In genomic region chr4:151224017-151224416, GRCm38 (mm10) we compare ENCODE assay signal across 19 mouse cellular contexts.
DNase-seq lines count a peak whose midpoint lies in the region; ATAC-seq and TF ChIP-seq lines count a peak whose summit lies in the region.
"Had no signal": no experiment of that assay in that cellular context is flagged by ENCODE, and none has a peak within 500 bp of the region (broad histone marks: within the 10 kb centered on the region; RNA-seq: fewer than 3 reads in every experiment).

No protein-coding gene starts in this region.

- TF ChIP-seq CTCF in hindbrain, postnatal 0 days (IDR thresholded peaks at IDR 0.05; ENCODE audit: low read depth) = no peak

- H3K4me2 ChIP-seq in hindbrain, embryonic 13.5 days = no peak overlapping the region
- H3K4me2 ChIP-seq in hindbrain, postnatal 0 days (ENCODE audit: low read depth, low read length) = no peak overlapping the region
- H3K4me2 ChIP-seq: embryonic facial prominence, embryonic 15.5 days; midbrain, embryonic 15.5 days; neural tube, embryonic 13.5 days had no signal

- intact Hi-C loops in left cerebral cortex, postnatal 10 days (cut with DNase I) = no loop called here

- ATAC-seq in hindbrain, embryonic 13.5 days (ENCODE audit: low FRiP score) = no peak
- no peak for ATAC-seq in hindbrain, postnatal 0 days
- ATAC-seq: forebrain, embryonic 14.5 days; midbrain, embryonic 15.5 days had no signal

- DNase-seq in hindbrain, postnatal 0 days (ENCODE audit: low spot score) = no peak
- DNase-seq in left cerebral cortex, adult 11 months (ENCODE audit: low spot score) = peak; percentile 60
- DNase-seq in left cerebral cortex, postnatal 10 days (ENCODE audit: extremely low spot score in 1 of 2, low spot score in 2 of 2) = no peak
- DNase-seq in frontal cortex, postnatal 36 days (ENCODE audit: low spot score in 2 of 2) = peak; percentile 62 to 75
- peak; percentile 18 for DNase-seq in right cerebral cortex, postnatal 14 days
- no peak for DNase-seq in kidney, adult 9 months
- no peak for DNase-seq in heart, adult 11 months
- DNase-seq: adrenal gland, postnatal 14 days; cerebellum, adult 8-10 months; gastrocnemius, postnatal 36 days; kidney, postnatal 4 days; lung, postnatal 4 days; thymus, postnatal 36 days had no signal

- peaks cover 19% of the 10 kb centered on the region for H3K27me3 ChIP-seq in hindbrain, embryonic 13.5 days
- 0 out of 2 replicates have a peak, but pooled peaks cover 3% of the 10 kb centered on the region for H3K27me3 ChIP-seq in hindbrain, postnatal 0 days (ENCODE audit: insufficient read depth, low read length)
- H3K27me3 ChIP-seq: embryonic facial prominence, embryonic 15.5 days had no signal

- H3K9me3 ChIP-seq in hindbrain, embryonic 13.5 days = no peaks in the 10 kb centered on the region
- no peaks in the 10 kb centered on the region for H3K9me3 ChIP-seq in hindbrain, postnatal 0 days (ENCODE audit: low read length)
- H3K9me3 ChIP-seq: embryonic facial prominence, embryonic 15.5 days; midbrain, embryonic 15.5 days; neural tube, embryonic 13.5 days had no signal

- WGBS in hindbrain, embryonic 13.5 days = 78% methylated on average over 12 of the region's 12 CpGs
- WGBS in hindbrain, postnatal 0 days = 77% methylated on average over 12 of the region's 12 CpGs

- H3K4me1 ChIP-seq in hindbrain, embryonic 13.5 days (replicated peaks) = peaks cover 48% of the 10 kb centered on the region
- peaks cover 6% of the 10 kb centered on the region; the same call in 1 of the 2 replicates for H3K4me1 ChIP-seq in hindbrain, postnatal 0 days (ENCODE audit: insufficient read depth, low read length)

- H3K9ac ChIP-seq in hindbrain, embryonic 13.5 days = peak overlapping the region; percentile 55; the same call in 1 of the 2 replicates
- no peak overlapping the region for H3K9ac ChIP-seq in hindbrain, postnatal 0 days (replicated peaks; ENCODE audit: low read length)
- H3K9ac ChIP-seq: embryonic facial prominence, embryonic 15.5 days; midbrain, embryonic 15.5 days had no signal

- no peak overlapping the region for H3K27ac ChIP-seq in hindbrain, embryonic 13.5 days
- no peak overlapping the region for H3K27ac ChIP-seq in hindbrain, postnatal 0 days
- H3K27ac ChIP-seq: embryonic facial prominence, embryonic 15.5 days had no signal

- H3K4me3 ChIP-seq in hindbrain, embryonic 13.5 days = no peak overlapping the region
- no peak overlapping the region for H3K4me3 ChIP-seq in hindbrain, postnatal 0 days (ENCODE audit: low read length)
- H3K4me3 ChIP-seq: embryonic facial prominence, embryonic 15.5 days; midbrain, embryonic 15.5 days; myocyte; neural tube, embryonic 13.5 days had no signal

- H3K36me3 ChIP-seq in hindbrain, embryonic 13.5 days = no peaks in the 10 kb centered on the region
- no peaks in the 10 kb centered on the region for H3K36me3 ChIP-seq in hindbrain, postnatal 0 days (ENCODE audit: insufficient read depth, low read length)
- H3K36me3 ChIP-seq: embryonic facial prominence, embryonic 15.5 days; midbrain, embryonic 15.5 days; neural tube, embryonic 13.5 days had no signal

Comparison
In these comparisons a context has a peak if more than half of its experiments do, and no peak if none do; other contexts are left out.
1. DNase-seq: peak in left cerebral cortex, adult 11 months (single experiment), frontal cortex, postnatal 36 days (2 of 2) and right cerebral cortex, postnatal 14 days (single experiment); none in hindbrain, postnatal 0 days (single experiment), left cerebral cortex, postnatal 10 days (0 of 2), kidney, adult 9 months (single experiment) and heart, adult 11 months (single experiment).